ENCODE assay signal across 20 mouse cellular contexts in genomic region chr9:66604349-66605206, GRCm38 (mm10). TPM values are rescaled to one million over a fixed set of nuclear protein-coding genes. Genes with fewer than 3 reads are reported as not detected.
DNase-seq lines count a peak whose midpoint lies in the region; ATAC-seq and TF ChIP-seq lines count a peak whose summit lies in the region.
"Had no signal": no experiment of that assay in that cellular context is flagged by ENCODE, and none has a peak within 500 bp of the region (broad histone marks: within the 10 kb centered on the region; RNA-seq: fewer than 3 reads in every experiment).

No protein-coding gene starts in this region.

- no peak for ATAC-seq in kidney, embryonic 16.5 days (ENCODE audit: low FRiP score, low TSS enrichment)
- ATAC-seq: Patski had no signal

- no peaks in the 10 kb centered on the region for H3K9me3 ChIP-seq in kidney, embryonic 16.5 days (ENCODE audit: low read length)
- no peaks in the 10 kb centered on the region for H3K9me3 ChIP-seq in MEL (replicated peaks; ENCODE audit: insufficient read depth, low read length)
- H3K9me3 ChIP-seq: embryonic facial prominence, embryonic 15.5 days; forebrain, embryonic 10.5 days; hindbrain, embryonic 10.5 days; midbrain, embryonic 10.5 days had no signal

- no peaks in the 10 kb centered on the region for H3K79me2 ChIP-seq in MEL (ENCODE audit: control insufficient read depth, insufficient read depth, low read length, poor library complexity)

- H3K27me3 ChIP-seq in kidney, embryonic 16.5 days (ENCODE audit: insufficient read depth, low read length) = no peaks in the 10 kb centered on the region
- no peaks in the 10 kb centered on the region for H3K27me3 ChIP-seq in MEL (ENCODE audit: control insufficient read depth in 1 of 2, insufficient read depth in 2 of 2, low read length in 2 of 2)
- no peaks in the 10 kb centered on the region for H3K27me3 ChIP-seq in small intestine, adult 2 months (ENCODE audit: control insufficient read depth, insufficient read depth, low read length)
- H3K27me3 ChIP-seq: embryonic facial prominence, embryonic 15.5 days; Patski had no signal

- H3K4me1 ChIP-seq in kidney, embryonic 16.5 days (ENCODE audit: insufficient read depth, low read length) = peaks cover 15% of the 10 kb centered on the region
- peaks cover 13 to 42% of the 10 kb centered on the region in 2 experiments for H3K4me1 ChIP-seq in MEL (ENCODE audit: control insufficient read depth in 1 of 2, insufficient read depth in 2 of 2, low read length in 2 of 2)
- H3K4me1 ChIP-seq in bone marrow, adult 2 months (ENCODE audit: control insufficient read depth, insufficient read depth, low read length) = peaks cover 13% of the 10 kb centered on the region
- H3K4me1 ChIP-seq in small intestine, adult 2 months (ENCODE audit: control insufficient read depth, insufficient read depth, insufficient read length, low read length) = peaks cover 22% of the 10 kb centered on the region; the same call in 1 of the 2 replicates

- 80% methylated on average over 8 of the region's 8 CpGs for WGBS in kidney, embryonic 16.5 days
- WGBS in bone marrow, adult 2 months = 77% methylated on average over 8 of the region's 8 CpGs
- 64% methylated on average over 8 of the region's 8 CpGs for WGBS in small intestine, adult 2 months

- no peak overlapping the region for H3K4me3 ChIP-seq in kidney, embryonic 16.5 days (ENCODE audit: low read length)
- H3K4me3 ChIP-seq in MEL (ENCODE audit: control insufficient read depth in 1 of 2, insufficient read depth in 1 of 2, low read depth in 2 of 2, low read length in 2 of 2) = no peak overlapping the region
- H3K4me3 ChIP-seq in bone marrow, adult 2 months (replicated peaks; ENCODE audit: control insufficient read depth, low read depth, low read length) = no peak overlapping the region
- no peak overlapping the region for H3K4me3 ChIP-seq in small intestine, adult 2 months (ENCODE audit: low read depth, low read length)
- H3K4me3 ChIP-seq: embryonic facial prominence, embryonic 15.5 days; forebrain, embryonic 10.5 days; hindbrain, embryonic 10.5 days; midbrain, embryonic 10.5 days had no signal

- DNase-seq in kidney, adult 8-10 months = peak; percentile 35 to 57
- DNase-seq in MEL (ENCODE audit: low read depth, low spot score) = no peak
- no peak for DNase-seq in left cerebral cortex, postnatal 14 days (ENCODE audit: low spot score in 2 of 2)
- no peak for DNase-seq in gastrocnemius, postnatal 4 days (ENCODE audit: low spot score in 2 of 2)
- DNase-seq: adrenal gland, postnatal 14 days; cerebellum, adult 11-12 months; cerebellum, postnatal 25 days; gastrocnemius, postnatal 10 days; retina, postnatal 1 day; right cerebral cortex, postnatal 4 days; thymus, postnatal 36 days had no signal

- no peak overlapping the region for H3K4me2 ChIP-seq in kidney, embryonic 16.5 days (replicated peaks; ENCODE audit: low read depth, low read length)
- H3K4me2 ChIP-seq: embryonic facial prominence, embryonic 15.5 days had no signal

- peak; percentile 52 to 60; a peak in 3 of 4 replicates for TF ChIP-seq EP300 in MEL (IDR thresholded peaks at IDR 0.05; ENCODE audit: low read depth in 1 of 2, low read length in 2 of 2)

- no peak overlapping the region for H3K27ac ChIP-seq in kidney, embryonic 16.5 days (ENCODE audit: low read length)
- H3K27ac ChIP-seq in MEL (ENCODE audit: control insufficient read depth, low read depth, low read length) = no peak overlapping the region
- peak overlapping the region; percentile 79 for H3K27ac ChIP-seq in bone marrow, adult 2 months (ENCODE audit: control insufficient read depth, insufficient read depth, low read depth, low read length, poor library complexity)
- H3K27ac ChIP-seq in small intestine, adult 2 months (ENCODE audit: insufficient read depth, low read depth, low read length) = peak overlapping the region; percentile 74
- H3K27ac ChIP-seq: embryonic facial prominence, embryonic 15.5 days; forebrain, embryonic 10.5 days; hindbrain, embryonic 10.5 days; macrophage; midbrain, embryonic 10.5 days had no signal

- no peak overlapping the region for H3K9ac ChIP-seq in kidney, embryonic 16.5 days (replicated peaks; ENCODE audit: low read length)
- no peak overlapping the region for H3K9ac ChIP-seq in MEL (ENCODE audit: control insufficient read depth, low read depth, low read length, poor library complexity, severe bottlenecking)
- H3K9ac ChIP-seq: embryonic facial prominence, embryonic 15.5 days had no signal

- intact Hi-C loops in left cerebral cortex, postnatal 14 days (cut with DNase I) = no loop called here

- TF ChIP-seq POLR2A in MEL (IDR thresholded peaks at IDR 0.05; ENCODE audit: control insufficient read depth in 1 of 2, insufficient read depth in 1 of 2, low read depth in 1 of 2, low read length in 2 of 2, poor library complexity in 1 of 2) = no peak
- TF ChIP-seq POLR2A in bone marrow, adult 2 months (IDR thresholded peaks at IDR 0.05; ENCODE audit: borderline replicate concordance, control insufficient read depth, low read depth, low read length) = no peak
- TF ChIP-seq POLR2A in small intestine, adult 2 months (IDR thresholded peaks at IDR 0.05; ENCODE audit: low read depth, low read length) = no peak

- no peaks in the 10 kb centered on the region for H3K36me3 ChIP-seq in kidney, embryonic 16.5 days (ENCODE audit: insufficient read depth, low read length)
- peaks cover 0 to 38% of the 10 kb centered on the region in 2 experiments; a peak in 2 of 4 replicates for H3K36me3 ChIP-seq in MEL (ENCODE audit: control insufficient read depth in 1 of 2, insufficient read depth in 2 of 2, low read length in 2 of 2)
- no peaks in the 10 kb centered on the region for H3K36me3 ChIP-seq in small intestine, adult 2 months (ENCODE audit: control insufficient read depth, insufficient read depth, low read length)
- H3K36me3 ChIP-seq: embryonic facial prominence, embryonic 15.5 days; forebrain, embryonic 10.5 days; hindbrain, embryonic 10.5 days; midbrain, embryonic 10.5 days had no signal

- TF ChIP-seq RAD21 in MEL (IDR thresholded peaks at IDR 0.05; ENCODE audit: low read depth, low read length) = no peak

- TF ChIP-seq CTCF in MEL (IDR thresholded peaks at IDR 0.05 in 2 of 3, conservative IDR thresholded peaks at IDR 0.05 in 1 of 3; ENCODE audit: control insufficient read depth in 1 of 3, insufficient read depth in 1 of 3, low read depth in 2 of 3, low read length in 3 of 3, poor library complexity in 1 of 3, severe bottlenecking in 1 of 3) = no peak
- TF ChIP-seq CTCF in bone marrow, adult 2 months (IDR thresholded peaks at IDR 0.05; ENCODE audit: control insufficient read depth, insufficient read depth, low read length) = no peak
- TF ChIP-seq CTCF in small intestine, adult 2 months (IDR thresholded peaks at IDR 0.05; ENCODE audit: extremely low read depth, insufficient read length, insufficient replicate concordance, low read depth, low read length) = no peak

TF ChIP-seq in MEL, 35 proteins besides CTCF, POLR2A, EP300 and RAD21:
- TF ChIP-seq MAFK (IDR thresholded peaks at IDR 0.05; ENCODE audit: borderline replicate concordance, low read depth, low read length) = no peak
- TF ChIP-seq GATA1 (IDR thresholded peaks at IDR 0.05; ENCODE audit: low read depth, low read length) = peak; percentile 39; the same call in 1 of the 2 replicates
- no peak for TF ChIP-seq POLR2AphosphoS2 (IDR thresholded peaks at IDR 0.05; ENCODE audit: low read length)
- no peak for TF ChIP-seq UBTF (IDR thresholded peaks at IDR 0.05; ENCODE audit: borderline replicate concordance, insufficient read depth, low read depth, low read length)
- no peak for TF ChIP-seq CHD1 (IDR thresholded peaks at IDR 0.05; ENCODE audit: low read depth, low read length)
- TF ChIP-seq ETS1 (IDR thresholded peaks at IDR 0.05; ENCODE audit: low read depth, low read length) = 0 out of 2 replicates have a peak, but pooled peaks have one; percentile 16
- TF ChIP-seq NELFE (IDR thresholded peaks at IDR 0.05; ENCODE audit: low read depth, low read length) = no peak
- TF ChIP-seq MYB (IDR thresholded peaks at IDR 0.05; ENCODE audit: low read depth, low read length) = 0 out of 2 replicates have a peak, but pooled peaks have one; percentile 12
- no peak for TF ChIP-seq TAL1 (IDR thresholded peaks at IDR 0.05; ENCODE audit: low read length)
- 0 out of 2 replicates have a peak, but pooled peaks have one; percentile 19 for TF ChIP-seq TCF12 (IDR thresholded peaks at IDR 0.05; ENCODE audit: low read depth, low read length)

RNA-seq across cellular contexts. Expression of gene Usp3, which starts 11.6 kb away (rescaled TPM):
- polyA plus RNA-seq in kidney, embryonic 16.5 days (2015; fragmentation: Nextera tagmentation; extraction: Ambion mirVana) = 62.4 and 67.1 TPM in 2 replicates
- total RNA-seq in MEL (2012; rRNA removed) = 9.8 and 11.7 TPM in 2 replicates
- 100 to 1,000 TPM in 1 of 2 experiments, 10 to 100 TPM in 1; 22.0 to 534 TPM for polyA plus RNA-seq in MEL (2012; ENCODE audit: insufficient read depth in 1 of 2, insufficient read length in 2 of 2, low read depth in 1 of 2, low replicate concordance in 2 of 2, missing spikeins in 1 of 2)
- 12.8 and 33.3 TPM in 2 replicates for polyA plus RNA-seq in bone marrow, adult 2 months (2011; ENCODE audit: insufficient read depth, insufficient read length, low replicate concordance, missing spikeins)
- 9.4 and 19.8 TPM in 2 replicates for polyA plus RNA-seq in small intestine, adult 2 months (2012; rRNA removed)
- 10 to 100 TPM; 20.2 to 27.1 TPM for total RNA-seq in left cerebral cortex, postnatal 14 days (2021)
- total RNA-seq in gastrocnemius, postnatal 4 days (2021) = 10 to 100 TPM; 33.3 to 35.8 TPM

Comparison
In these comparisons a context has a peak if more than half of its experiments do, and no peak if none do; other contexts are left out.
1. DNase-seq: peak in kidney, adult 8-10 months (2 of 2); none in MEL (single experiment), left cerebral cortex, postnatal 14 days (0 of 2) and gastrocnemius, postnatal 4 days (0 of 2).
2. H3K27ac ChIP-seq: peak in bone marrow, adult 2 months (single experiment) and small intestine, adult 2 months (single experiment); none in kidney, embryonic 16.5 days (single experiment) and MEL (single experiment).